Mouse (Mus musculus) hindbrain, embryonic 10.5 days (tissue): Measurements from ENCODE around the gene Ddx18. TPM values are rescaled to one million over a fixed set of nuclear protein-coding genes. Genes with fewer than 3 reads are reported as not detected.
A peak's percentile ranks its signal among the peaks of the same experiment; 100 is the strongest.

Experiments
- DNase-seq: peaks from one replicate; pipeline ENCODE4 v3.0.0-alpha.2; 2017; ENCODE audit warnings: low spot score
- H3K27ac ChIP-seq: fragments of 300-500 bp; sonication (generic); 2 replicates; pipeline ENCODE4 v1.5.1; 2016; ENCODE audit warnings: mild to moderate bottlenecking, moderate library complexity
- H3K27me3 ChIP-seq: fragments of 300-500 bp; sonication (generic); 2 replicates; pipeline ENCODE4 v1.6.1; 2016; ENCODE audit warnings: mild to moderate bottlenecking; ENCODE audit not compliant: poor library complexity, insufficient read depth, severe bottlenecking
- H3K36me3 ChIP-seq: fragments of 300-500 bp; sonication (generic); 2 replicates; pipeline ENCODE4 v1.6.1; 2016; ENCODE audit warnings: mild to moderate bottlenecking, moderate library complexity
- H3K4me1 ChIP-seq: fragments of 300-500 bp; sonication (generic); replicated peaks from 2 replicates; pipeline ENCODE4 v1.6.1; 2016; ENCODE audit warnings: mild to moderate bottlenecking
- H3K4me3 ChIP-seq: fragments of 300-500 bp; sonication (generic); 2 replicates; pipeline ENCODE4 v1.5.1; 2016; ENCODE audit warnings: mild to moderate bottlenecking, moderate library complexity
- H3K9me3 ChIP-seq: fragments of 300-500 bp; sonication (generic); 2 replicates; pipeline ENCODE4 v1.6.1; 2016; ENCODE audit warnings: mild to moderate bottlenecking, moderate library complexity
- WGBS: fragments of 180-500 bp; shearing (Covaris S2); methylation state at CpG from one replicate; pipeline ENCODE4 v1.1.7; 2016; 5-methylcytosine and 5-hydroxymethylcytosine counted together
- polyA plus RNA-seq: library from polyadenylated mRNA; unstranded; fragments of >200 nt; fragmentation: Nextera tagmentation; extraction: Ambion mirVana; gene quantifications from 2 replicates; pipeline ENCODE4 v1.2.1, GENCODE M21; 2016

Gene Ddx18
- polyA plus RNA-seq: 56.9 and 65.0 TPM in 2 replicates

DNA sequence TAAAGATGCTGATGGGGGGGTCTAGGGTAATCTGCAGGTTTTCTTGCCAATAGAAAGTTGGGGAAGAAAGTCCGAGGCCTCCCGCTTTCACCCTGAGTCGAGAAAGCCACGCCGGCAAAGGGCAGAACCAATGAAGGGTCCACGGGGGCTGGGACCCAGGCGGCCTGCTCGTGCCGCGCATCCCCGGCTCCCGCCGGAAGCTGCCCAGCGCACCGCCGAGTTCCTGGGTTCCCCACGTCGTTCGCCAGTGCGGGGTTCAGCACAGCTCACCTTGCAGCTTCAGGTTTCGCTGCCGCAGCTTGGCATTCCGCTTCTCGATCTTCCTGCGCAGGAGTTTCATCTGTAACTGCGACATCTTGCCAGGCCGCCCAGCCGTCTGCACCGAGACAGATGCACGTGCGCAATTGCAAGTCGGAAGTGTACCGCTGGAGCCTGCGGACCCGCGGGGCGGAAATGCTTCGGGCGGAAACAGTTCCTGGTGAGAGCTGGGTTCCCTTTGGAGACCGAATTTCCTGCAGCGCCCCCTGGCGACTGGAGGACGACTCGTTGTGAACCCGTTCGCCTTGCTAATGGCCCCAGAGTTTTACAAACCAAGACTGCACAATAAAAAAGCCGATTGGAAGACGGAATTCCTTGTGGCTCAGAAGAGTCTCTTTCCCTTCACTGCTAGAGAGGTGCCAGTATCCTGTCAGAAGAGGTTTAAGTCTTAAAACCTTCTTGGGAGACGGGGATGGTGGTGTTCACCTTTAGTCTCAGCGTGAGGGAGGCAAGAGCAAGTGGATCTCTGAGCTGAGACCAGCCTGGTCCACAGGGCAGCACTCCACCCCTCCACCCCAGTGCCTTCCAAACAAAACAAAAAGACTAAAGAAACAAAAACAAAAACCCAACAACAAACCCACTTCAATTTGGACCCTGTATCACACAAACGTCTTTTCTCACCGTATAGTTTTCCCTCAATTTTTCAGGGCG is at the start of gene Ddx18:
Ddx18 (minus strand) TSS at position 469 of the 969 bp plus-strand sequence.
- Histone ChIP-seq H3K4me1 (peaks cover 9% of the 10 kb centered on the region), H3K27me3 (no peaks in the 10 kb centered on the region), H3K9me3 (no peaks in the 10 kb centered on the region), H3K36me3 (peaks cover 29% of the 10 kb centered on the region), H3K27ac (peak within 1 kb of the TSS; percentile 85), H3K4me3 (peak within 1 kb of the TSS; percentile 85)
- 6% methylated on average over 53 of the region's 53 CpGs for WGBS
- peak; percentile 95 for DNase-seq

DNA sequence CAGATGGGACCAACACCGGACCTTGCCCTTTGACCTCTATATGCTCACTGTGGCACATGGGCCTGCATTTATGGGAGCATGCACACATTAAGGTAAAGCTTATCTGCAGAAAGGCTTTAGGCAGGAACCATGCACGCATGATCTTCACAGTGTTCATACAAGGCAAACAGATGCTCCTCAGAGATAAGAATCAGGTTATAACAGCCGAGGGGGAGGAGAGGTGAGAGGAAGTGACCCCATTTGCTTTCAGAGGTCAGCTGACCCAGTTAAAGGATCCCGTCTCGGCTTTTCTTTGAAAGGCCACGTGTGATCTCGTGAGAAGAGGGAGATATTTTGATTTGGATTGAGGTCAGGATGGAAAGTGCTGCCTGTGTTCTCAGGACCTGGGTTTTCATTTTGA is 40.2 kb upstream of the Ddx18 start:
- WGBS: 64% methylated on average over 7 of the region's 7 CpGs
- no peaks in the 10 kb centered on the region for H3K27me3 ChIP-seq
- no peaks in the 10 kb centered on the region for H3K36me3 ChIP-seq
- no peaks in the 10 kb centered on the region for H3K9me3 ChIP-seq
- H3K4me3 ChIP-seq: no peak overlapping the region
- no peak overlapping the region for H3K27ac ChIP-seq
- DNase-seq: no peak
- 0 out of 2 replicates have a peak, but pooled peaks cover 3% of the 10 kb centered on the region for H3K4me1 ChIP-seq

DNA sequence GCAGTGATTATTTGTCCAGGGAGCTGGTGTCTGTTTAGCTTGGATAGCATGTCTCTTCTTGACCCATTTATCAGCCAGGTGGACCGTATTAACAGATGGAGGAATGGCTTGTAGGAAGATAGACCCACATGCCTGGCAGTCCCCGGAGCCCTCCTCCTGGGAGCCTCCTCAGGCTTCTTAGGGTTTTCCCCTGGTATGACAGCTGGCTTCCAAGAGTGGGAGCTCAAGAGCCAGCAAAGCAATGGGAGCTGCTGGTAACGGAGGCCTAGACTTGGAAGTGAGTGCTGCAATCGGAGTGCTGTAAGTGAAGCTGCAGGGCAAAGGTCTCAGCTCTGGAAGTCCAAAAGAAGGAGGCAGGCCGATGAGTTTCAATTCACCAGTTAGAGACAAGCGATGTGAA is 37.3 kb upstream of the Ddx18 start:
- H3K9me3 ChIP-seq: no peaks in the 10 kb centered on the region
- H3K4me1 ChIP-seq: 0 out of 2 replicates have a peak, but pooled peaks cover 3% of the 10 kb centered on the region
- WGBS: 49% methylated on average over 6 of the region's 6 CpGs
- peak; percentile 12 for DNase-seq
- no peak overlapping the region for H3K4me3 ChIP-seq
- no peaks in the 10 kb centered on the region for H3K27me3 ChIP-seq
- no peak overlapping the region for H3K27ac ChIP-seq
- H3K36me3 ChIP-seq: no peaks in the 10 kb centered on the region

DNA sequence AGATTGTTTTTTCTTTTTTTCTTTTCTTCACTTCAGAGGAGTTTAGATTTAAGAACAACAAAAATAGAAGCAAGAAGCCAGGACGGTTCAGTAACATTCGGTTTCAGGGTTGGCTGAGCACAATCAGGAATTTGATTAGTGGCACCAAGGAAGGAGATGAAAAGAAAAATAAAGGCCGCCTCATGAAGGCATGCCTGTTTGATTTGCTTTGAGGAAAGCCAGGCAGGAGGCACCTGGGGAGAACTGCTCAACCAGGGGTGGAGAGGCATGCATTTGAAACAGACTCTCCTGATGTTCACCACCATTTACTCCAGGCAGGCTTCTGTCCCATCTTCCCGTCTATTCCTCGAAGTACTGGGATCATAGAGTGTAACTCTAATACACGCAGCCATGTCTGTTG is 34.1 kb upstream of the Ddx18 start:
- Histone ChIP-seq H3K4me1 (no peaks in the 10 kb centered on the region), H3K36me3 (no peaks in the 10 kb centered on the region), H3K4me3 (no peak overlapping the region), H3K27me3 (no peaks in the 10 kb centered on the region), H3K9me3 (no peaks in the 10 kb centered on the region), H3K27ac (no peak overlapping the region)
- 68% methylated on average over 6 of the region's 6 CpGs for WGBS
- no peak for DNase-seq

DNA sequence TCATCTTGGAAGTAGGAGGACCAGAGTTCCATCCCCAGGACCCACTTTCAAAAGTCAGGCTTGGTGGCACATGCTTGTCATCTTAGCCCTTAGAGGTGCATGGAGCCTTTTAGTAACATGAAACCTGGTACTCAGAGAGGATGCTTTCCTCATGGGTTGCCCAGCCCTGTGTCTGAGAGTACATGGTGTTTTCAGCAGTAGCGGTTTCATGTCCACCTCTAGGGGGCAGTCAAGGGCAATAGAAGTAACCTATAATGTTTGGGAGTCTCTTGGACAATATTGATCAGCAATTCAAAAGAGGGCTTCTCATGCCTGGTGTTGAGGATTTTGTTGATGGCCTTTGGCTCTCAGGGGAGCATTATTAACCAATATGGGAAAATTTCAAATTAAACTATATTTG is 33.3 kb upstream of the Ddx18 start:
- DNase-seq: peak; percentile 21
- H3K27me3 ChIP-seq: no peaks in the 10 kb centered on the region
- no peak overlapping the region for H3K27ac ChIP-seq
- H3K4me1 ChIP-seq: no peaks in the 10 kb centered on the region
- H3K36me3 ChIP-seq: no peaks in the 10 kb centered on the region
- no peak overlapping the region for H3K4me3 ChIP-seq
- 27% methylated on average over 1 of the region's 1 CpGs for WGBS
- no peaks in the 10 kb centered on the region for H3K9me3 ChIP-seq

DNA sequence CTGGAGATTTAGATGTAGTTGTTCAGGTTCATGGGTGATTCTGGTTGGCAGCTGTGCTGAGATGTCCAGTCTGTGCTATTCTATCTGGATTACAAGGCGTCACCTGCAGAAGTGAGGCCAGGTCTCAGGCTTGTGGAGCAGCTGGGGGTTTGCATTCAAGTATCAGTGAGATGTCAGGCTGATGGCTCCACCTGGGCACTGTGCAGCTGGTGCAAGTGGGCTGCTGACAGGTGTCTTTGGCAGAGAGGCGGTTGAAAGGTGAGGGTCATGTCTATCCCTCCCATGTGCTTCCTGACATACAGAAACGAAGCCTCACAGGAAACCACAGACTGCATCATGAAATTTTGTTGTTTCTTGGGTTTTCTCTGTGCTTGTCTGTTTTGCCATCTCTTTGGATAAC is 30.6 kb upstream of the Ddx18 start:
- Histone ChIP-seq H3K4me1 (no peaks in the 10 kb centered on the region), H3K27me3 (no peaks in the 10 kb centered on the region), H3K36me3 (no peaks in the 10 kb centered on the region), H3K9me3 (no peaks in the 10 kb centered on the region), H3K27ac (no peak overlapping the region), H3K4me3 (no peak overlapping the region)
- WGBS: 85% methylated on average over 3 of the region's 3 CpGs
- no peak for DNase-seq

DNA sequence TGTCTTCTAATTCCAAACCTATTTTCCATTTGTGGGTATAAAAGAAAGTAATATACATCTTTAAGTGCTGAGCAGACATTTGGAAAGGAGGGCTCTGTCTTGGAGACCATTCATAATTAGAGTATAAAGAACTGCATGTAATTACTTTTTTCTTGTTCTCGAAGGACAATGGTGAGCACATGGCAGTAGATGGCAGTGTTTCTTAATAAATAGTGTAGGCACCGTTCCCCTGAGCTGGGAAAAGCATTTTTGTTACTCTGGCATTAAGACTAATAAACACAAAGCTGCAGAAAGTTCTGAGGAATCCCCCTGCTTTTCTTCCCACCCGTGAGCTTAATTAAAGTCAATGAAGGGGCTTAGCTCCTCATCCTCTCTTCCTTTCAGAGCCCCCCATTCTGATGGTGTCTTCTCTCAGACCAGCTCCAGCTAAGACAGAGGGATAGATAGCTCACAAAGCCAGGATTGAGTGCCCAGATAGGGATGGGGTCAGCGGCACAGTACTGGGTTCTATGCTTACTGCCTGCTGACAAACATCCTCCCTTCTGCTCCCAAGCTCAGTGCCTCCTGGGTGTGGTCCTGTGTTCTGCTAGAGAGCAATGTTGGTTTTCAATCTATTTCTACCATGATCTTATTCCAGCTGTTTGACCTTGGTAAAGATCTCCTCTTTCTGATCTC is 29.3 kb upstream of the Ddx18 start:
- DNase-seq: no peak
- Histone ChIP-seq H3K4me1 (no peaks in the 10 kb centered on the region), H3K27ac (no peak overlapping the region), H3K4me3 (no peak overlapping the region), H3K27me3 (no peaks in the 10 kb centered on the region), H3K36me3 (no peaks in the 10 kb centered on the region), H3K9me3 (no peaks in the 10 kb centered on the region)
- 31% methylated on average over 4 of the region's 4 CpGs for WGBS

DNA sequence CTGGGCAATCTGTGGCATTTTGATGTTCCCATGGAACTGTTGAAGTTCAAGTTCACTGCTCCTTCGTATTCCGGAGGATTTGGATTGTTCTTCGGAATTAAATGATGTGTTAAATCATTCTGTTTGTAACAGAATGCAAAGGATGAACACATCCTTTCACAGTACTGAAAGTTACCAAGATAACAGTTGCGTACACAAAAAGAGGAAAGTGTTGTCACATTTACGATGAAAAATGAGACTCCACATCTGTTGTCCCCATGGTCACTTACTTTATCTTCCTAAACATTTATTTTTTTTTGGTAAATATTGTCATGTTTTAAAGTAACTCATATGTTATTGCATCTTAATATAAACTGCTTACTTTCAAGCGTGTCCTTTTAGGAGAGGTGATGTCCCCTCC is 17.0 kb upstream of the Ddx18 start:
- 85% methylated on average over 6 of the region's 6 CpGs for WGBS
- no peak for DNase-seq
- no peaks in the 10 kb centered on the region for H3K4me1 ChIP-seq
- H3K36me3 ChIP-seq: no peaks in the 10 kb centered on the region
- H3K9me3 ChIP-seq: no peaks in the 10 kb centered on the region
- no peak overlapping the region for H3K4me3 ChIP-seq
- no peaks in the 10 kb centered on the region for H3K27me3 ChIP-seq
- H3K27ac ChIP-seq: no peak overlapping the region

DNA sequence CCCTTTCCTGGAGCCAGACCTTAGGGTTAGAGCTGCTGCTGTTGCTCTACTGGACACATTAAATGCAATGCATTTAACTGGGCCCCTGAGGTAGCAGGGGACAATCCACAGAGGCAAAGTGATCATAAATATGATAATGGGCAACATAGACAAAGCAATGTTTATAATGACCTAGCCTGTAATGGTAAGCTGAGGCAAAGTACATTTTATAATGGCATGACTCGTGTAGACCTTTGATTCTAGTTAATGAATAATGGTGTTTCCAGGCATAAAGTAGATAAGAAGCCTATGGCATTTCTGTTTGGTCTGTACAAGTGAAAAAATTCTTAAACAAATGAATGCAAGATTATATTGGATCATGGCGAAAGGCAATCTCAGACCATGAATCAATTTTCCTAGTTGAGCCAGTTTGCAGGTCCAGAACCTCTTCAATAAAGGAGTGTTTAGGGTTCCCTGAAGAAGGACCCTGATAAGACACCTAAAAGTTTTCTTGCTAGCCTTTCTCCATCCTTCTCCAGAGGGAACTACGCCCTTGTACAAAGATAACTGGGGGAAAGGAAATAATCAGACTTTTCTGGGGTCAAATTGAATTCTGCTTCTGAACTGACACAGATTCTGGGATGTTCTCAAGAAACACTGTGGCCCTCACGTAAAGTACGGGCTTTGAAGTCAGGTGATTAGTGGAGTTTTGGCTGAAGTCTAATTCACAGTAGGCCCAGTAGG is 13.5 kb upstream of the Ddx18 start:
- H3K27me3 ChIP-seq: no peaks in the 10 kb centered on the region
- no peaks in the 10 kb centered on the region for H3K9me3 ChIP-seq
- WGBS: 90% methylated on average over 5 of the region's 5 CpGs
- DNase-seq: no peak
- no peak overlapping the region for H3K27ac ChIP-seq
- no peak overlapping the region for H3K4me3 ChIP-seq
- no peaks in the 10 kb centered on the region for H3K4me1 ChIP-seq
- H3K36me3 ChIP-seq: no peaks in the 10 kb centered on the region

DNA sequence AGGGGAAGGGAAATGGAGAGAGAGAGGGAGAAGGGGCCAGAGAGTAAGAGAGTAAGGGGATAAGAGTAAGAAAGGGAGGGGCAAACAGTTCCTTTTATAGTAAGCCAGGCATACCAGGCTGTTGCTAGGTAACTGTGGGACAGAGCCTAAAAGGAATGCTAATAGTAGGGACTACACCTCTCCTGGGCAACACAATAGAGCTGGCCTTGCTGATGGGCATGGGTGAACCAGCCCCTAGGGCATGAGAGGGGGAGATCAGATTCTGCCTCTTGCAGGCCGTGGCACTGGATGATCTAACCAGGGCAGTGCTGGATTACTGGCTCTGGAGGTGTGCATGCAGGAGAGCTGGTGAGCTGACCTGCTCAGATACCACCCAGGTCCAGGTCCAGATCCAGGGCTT is 9.7 kb upstream of the Ddx18 start:
- H3K27ac ChIP-seq: no peak overlapping the region
- H3K9me3 ChIP-seq: no peaks in the 10 kb centered on the region
- DNase-seq: no peak
- H3K36me3 ChIP-seq: no peaks in the 10 kb centered on the region
- H3K4me1 ChIP-seq: no peaks in the 10 kb centered on the region
- H3K27me3 ChIP-seq: no peaks in the 10 kb centered on the region
- H3K4me3 ChIP-seq: no peak overlapping the region
- 27% methylated on average over 1 of the region's 1 CpGs for WGBS

DNA sequence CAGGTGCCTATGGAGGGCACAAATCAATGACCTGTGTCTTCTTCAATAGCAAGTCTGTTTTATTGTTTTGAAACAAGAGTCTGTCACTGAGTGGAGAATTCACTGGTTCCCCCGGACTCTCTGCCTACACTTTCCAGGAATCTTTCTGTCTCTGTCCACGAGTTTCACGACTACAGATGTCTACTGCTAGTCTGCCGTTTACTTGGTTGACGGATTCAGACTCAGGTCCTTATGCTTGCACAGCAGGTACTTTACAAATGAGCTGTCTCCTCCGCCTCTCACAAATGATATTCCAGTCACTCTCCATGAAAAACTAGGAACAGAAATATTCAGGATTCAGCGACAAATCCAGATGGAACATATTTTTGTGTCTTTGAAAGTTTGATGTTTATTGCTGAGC is 2.7 kb upstream of the Ddx18 start:
- no peaks in the 10 kb centered on the region for H3K9me3 ChIP-seq
- DNase-seq: no peak
- 83% methylated on average over 7 of the region's 7 CpGs for WGBS
- peaks cover 2% of the 10 kb centered on the region for H3K36me3 ChIP-seq
- H3K4me3 ChIP-seq: no peak overlapping the region
- H3K27ac ChIP-seq: no peak overlapping the region
- no peaks in the 10 kb centered on the region for H3K27me3 ChIP-seq
- peaks cover 9% of the 10 kb centered on the region for H3K4me1 ChIP-seq

DNA sequence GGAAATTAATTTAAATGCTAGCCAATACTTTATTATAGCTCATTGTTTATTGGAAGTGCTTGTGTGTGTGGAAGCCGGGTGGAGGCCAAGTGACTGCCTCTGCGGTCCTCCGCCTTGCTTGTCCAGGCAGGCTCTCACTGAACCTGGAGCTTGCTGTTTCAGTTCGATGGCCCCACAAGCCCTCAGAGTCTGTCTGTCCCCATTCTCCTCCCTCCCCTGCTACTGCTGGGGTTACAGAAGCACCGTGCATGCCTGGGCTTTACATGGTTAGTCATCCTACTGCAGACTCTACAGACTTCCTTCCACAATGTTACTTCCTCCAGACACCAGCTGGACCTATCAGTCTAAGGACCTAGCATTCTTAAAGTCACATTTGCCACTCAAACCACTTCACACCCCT is 9.9 kb downstream of the Ddx18 start:
- H3K4me1 ChIP-seq: no peaks in the 10 kb centered on the region
- H3K4me3 ChIP-seq: no peak overlapping the region
- no peaks in the 10 kb centered on the region for H3K9me3 ChIP-seq
- 95% methylated on average over 5 of the region's 5 CpGs for WGBS
- no peak for DNase-seq
- H3K27ac ChIP-seq: no peak overlapping the region
- no peaks in the 10 kb centered on the region for H3K27me3 ChIP-seq
- peaks cover 99% of the 10 kb centered on the region for H3K36me3 ChIP-seq

DNA sequence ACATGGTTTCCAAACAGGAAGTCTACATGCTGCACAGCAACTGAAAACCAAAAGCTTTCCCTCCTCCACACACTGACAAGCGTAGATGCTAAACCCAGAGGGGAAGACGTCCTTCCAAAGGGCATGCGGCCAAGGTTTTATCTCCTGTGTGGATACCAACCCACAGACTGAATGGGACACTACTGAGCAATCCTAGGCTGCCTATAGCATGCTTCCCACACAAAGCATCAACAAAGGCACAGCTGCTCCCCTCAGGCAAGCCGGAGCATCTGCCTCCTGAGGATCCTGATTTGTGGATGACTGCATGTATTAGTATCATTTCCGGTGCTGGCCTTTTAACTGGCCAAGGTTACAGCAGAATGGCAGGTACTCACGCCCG is 16.3 kb downstream of the Ddx18 start:
- H3K27ac ChIP-seq: no peak overlapping the region
- 86% methylated on average over 7 of the region's 7 CpGs for WGBS
- no peaks in the 10 kb centered on the region for H3K4me1 ChIP-seq
- no peaks in the 10 kb centered on the region for H3K9me3 ChIP-seq
- no peak for DNase-seq
- no peak overlapping the region for H3K4me3 ChIP-seq
- H3K36me3 ChIP-seq: peaks cover 72% of the 10 kb centered on the region
- no peaks in the 10 kb centered on the region for H3K27me3 ChIP-seq
